Mouse (Mus musculus): Measurements from ENCODE around the gene Dst.

Gene Dst

GRCm38 (mm10) chr1:33908191-33908962, at the start of gene Dst:
TSS of gene Dst (plus strand) at chr1:33908225.
- DNase-seq (ENCODE audit: low spot score in 2 of 2): no peak

- no peak for DNase-seq (ENCODE audit: low spot score in 2 of 2)
Measured at GRCm38 (mm10) chr1:33869031-33869430, 39.0 kb upstream of the Dst start.

- no peak for DNase-seq (ENCODE audit: low spot score in 2 of 2)
Measured at GRCm38 (mm10) chr1:33869437-33869836, 38.6 kb upstream of the Dst start.

- no peak for DNase-seq (ENCODE audit: low spot score in 2 of 2)
Measured at GRCm38 (mm10) chr1:33873561-33873960, 34.5 kb upstream of the Dst start.

- DNase-seq (ENCODE audit: low spot score in 2 of 2): peak in 1 of 2 experiments; percentile 2
Measured at GRCm38 (mm10) chr1:33875691-33876090, 32.3 kb upstream of the Dst start.

GRCm38 (mm10) chr1:33876416-33876815, 31.6 kb upstream of the Dst start:
- no peak for DNase-seq (ENCODE audit: low spot score in 2 of 2)

GRCm38 (mm10) chr1:33878170-33878569, 29.9 kb upstream of the Dst start:
- DNase-seq (ENCODE audit: low spot score in 2 of 2): no peak

GRCm38 (mm10) chr1:33883102-33883839, 24.8 kb upstream of the Dst start:
- DNase-seq (ENCODE audit: low spot score in 2 of 2): peak in 1 of 2 experiments; percentile 24

GRCm38 (mm10) chr1:33892784-33893183, 15.2 kb upstream of the Dst start:
- DNase-seq (ENCODE audit: low spot score in 2 of 2): peak in 1 of 2 experiments; percentile 12

- DNase-seq (ENCODE audit: low spot score in 2 of 2): no peak
Measured at GRCm38 (mm10) chr1:33896116-33896515, 11.9 kb upstream of the Dst start.

GRCm38 (mm10) chr1:33896666-33897065, 11.4 kb upstream of the Dst start:
- DNase-seq (ENCODE audit: low spot score in 2 of 2): no peak

GRCm38 (mm10) chr1:33897426-33897825, 10.6 kb upstream of the Dst start:
- DNase-seq (ENCODE audit: low spot score in 2 of 2): no peak

GRCm38 (mm10) chr1:33898373-33898772, 9.7 kb upstream of the Dst start:
- no peak for DNase-seq (ENCODE audit: low spot score in 2 of 2)

GRCm38 (mm10) chr1:33900175-33900574, 7.8 kb upstream of the Dst start:
- DNase-seq (ENCODE audit: low spot score in 2 of 2): no peak

- DNase-seq (ENCODE audit: low spot score in 2 of 2): no peak
Measured at GRCm38 (mm10) chr1:33903587-33903986, 4.4 kb upstream of the Dst start.

- DNase-seq (ENCODE audit: low spot score in 2 of 2): no peak
Measured at GRCm38 (mm10) chr1:33906216-33906615, 1.8 kb upstream of the Dst start.

GRCm38 (mm10) chr1:33906927-33907326, 1.1 kb upstream of the Dst start:
- no peak for DNase-seq (ENCODE audit: low spot score in 2 of 2)

- peak in 1 of 2 experiments; percentile 7 for DNase-seq (ENCODE audit: low spot score in 2 of 2)
Measured at GRCm38 (mm10) chr1:33907421-33908190, 419 bp upstream of the Dst start, which contains the start of gene Bend6. TSS of gene Bend6 (minus strand) at chr1:33907816.

GRCm38 (mm10) chr1:33911589-33911988, 3.6 kb downstream of the Dst start:
- DNase-seq (ENCODE audit: low spot score in 2 of 2): no peak

GRCm38 (mm10) chr1:33916554-33916953, 8.5 kb downstream of the Dst start:
- no peak for DNase-seq (ENCODE audit: low spot score in 2 of 2)

- DNase-seq (ENCODE audit: low spot score in 2 of 2): no peak
Measured at GRCm38 (mm10) chr1:33922975-33923374, 14.9 kb downstream of the Dst start.

GRCm38 (mm10) chr1:33925283-33925682, 17.3 kb downstream of the Dst start:
- no peak for DNase-seq (ENCODE audit: low spot score in 2 of 2)
